8 mouse cellular contexts compared by ENCODE assay signal in the genomic region with DNA sequence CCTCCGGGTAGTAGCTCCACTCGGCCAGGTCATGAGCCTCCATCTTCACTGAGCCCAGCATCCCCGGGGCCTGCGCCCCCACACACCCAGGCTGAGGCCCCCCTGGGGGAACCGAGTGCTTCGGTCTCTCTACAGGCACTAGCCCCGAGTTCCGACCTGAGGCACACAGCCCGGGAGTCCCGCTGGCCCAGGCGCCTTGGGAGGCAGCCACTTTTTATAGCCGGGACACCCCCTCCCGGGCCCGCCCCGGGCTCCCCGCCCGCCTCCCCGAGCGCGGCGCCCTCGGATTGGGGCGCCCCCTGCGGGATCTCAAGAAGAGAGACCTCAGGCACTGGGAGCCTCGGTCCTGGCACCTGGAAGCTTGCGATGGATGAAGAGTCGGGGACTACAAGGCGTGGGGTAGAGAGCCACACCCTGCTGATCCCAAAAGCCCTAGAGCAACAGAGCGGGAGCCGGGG. TPM values are rescaled to one million over a fixed set of nuclear protein-coding genes. Genes with fewer than 3 reads are reported as not detected.
DNase-seq lines count a peak whose midpoint lies in the region; ATAC-seq and TF ChIP-seq lines count a peak whose summit lies in the region.

A gene (minus strand): TSS at position 182 of the 458 bp plus-strand sequence.

- H3K36me3 ChIP-seq in intestine, embryonic 15.5 days: no peaks in the 10 kb centered on the region
- H3K36me3 ChIP-seq in liver, embryonic 15.5 days (replicated peaks): peaks cover under 1% of the 10 kb centered on the region; the same call in 1 of the 2 replicates
- no peaks in the 10 kb centered on the region for H3K36me3 ChIP-seq in neural tube, embryonic 13.5 days

- DNase-seq in frontal cortex, postnatal 10 days (ENCODE audit: low spot score in 2 of 2): peak; percentile 50 to 55
- no peak for DNase-seq in frontal cortex, adult 2 months (ENCODE audit: extremely low spot score in 1 of 2, low spot score in 1 of 2)
- peak; percentile 46 to 48 for DNase-seq in cerebellum, adult 2 months
- DNase-seq in gastrocnemius, postnatal 25 days: peak; percentile 76
- DNase-seq in MN1 (ENCODE audit: low spot score): no peak

- peak within 1 kb of the TSS; percentile 59 for H3K4me3 ChIP-seq in cerebellum, adult 2 months (replicated peaks; ENCODE audit: insufficient read depth, low read depth, low read length)
- H3K4me3 ChIP-seq in intestine, embryonic 15.5 days (replicated peaks): peak within 1 kb of the TSS; percentile 92
- peak within 1 kb of the TSS; percentile 90 for H3K4me3 ChIP-seq in liver, embryonic 15.5 days (replicated peaks)
- peak within 1 kb of the TSS; percentile 90 for H3K4me3 ChIP-seq in neural tube, embryonic 13.5 days

- WGBS in cerebellum, adult 2 months: 3% methylated on average over 30 of the region's 30 CpGs
- 2% methylated on average over 28 of the region's 30 CpGs for WGBS in intestine, embryonic 15.5 days
- 5% methylated on average over 30 of the region's 30 CpGs for WGBS in liver, embryonic 15.5 days (ENCODE audit: insufficient replicate concordance)
- 4% methylated on average over 30 of the region's 30 CpGs for WGBS in neural tube, embryonic 13.5 days

- no peaks in the 10 kb centered on the region for H3K4me1 ChIP-seq in cerebellum, adult 2 months (ENCODE audit: control insufficient read depth, insufficient read depth, low read length)
- peaks cover 18% of the 10 kb centered on the region for H3K4me1 ChIP-seq in intestine, embryonic 15.5 days (replicated peaks)
- peaks cover 43% of the 10 kb centered on the region for H3K4me1 ChIP-seq in liver, embryonic 15.5 days (replicated peaks)
- H3K4me1 ChIP-seq in neural tube, embryonic 13.5 days (replicated peaks): peaks cover 19% of the 10 kb centered on the region

- H3K4me2 ChIP-seq in intestine, embryonic 15.5 days (replicated peaks): peak within 1 kb of the TSS; percentile 76
- peak within 1 kb of the TSS; percentile 92 for H3K4me2 ChIP-seq in liver, embryonic 15.5 days
- H3K4me2 ChIP-seq in neural tube, embryonic 13.5 days: peak within 1 kb of the TSS; percentile 92

- TF ChIP-seq POLR2A in cerebellum, adult 2 months (IDR thresholded peaks at IDR 0.05; ENCODE audit: borderline replicate concordance, insufficient read depth, low read length): no peak

- peaks cover 3% of the 10 kb centered on the region; the same call in 1 of the 2 replicates for H3K27me3 ChIP-seq in cerebellum, adult 2 months (ENCODE audit: control insufficient read depth, insufficient read depth, low read length)
- H3K27me3 ChIP-seq in intestine, embryonic 15.5 days (replicated peaks): peaks cover 28% of the 10 kb centered on the region
- peaks cover 47% of the 10 kb centered on the region for H3K27me3 ChIP-seq in liver, embryonic 15.5 days
- H3K27me3 ChIP-seq in neural tube, embryonic 13.5 days: peaks cover 42% of the 10 kb centered on the region

- TF ChIP-seq CTCF in cerebellum, adult 2 months (IDR thresholded peaks at IDR 0.05; ENCODE audit: borderline replicate concordance, insufficient read depth, low read depth, low read length): no peak

- peak; percentile 73 for ATAC-seq in intestine, embryonic 15.5 days
- peak; percentile 43 for ATAC-seq in liver, embryonic 15.5 days (ENCODE audit: insufficient read depth)
- ATAC-seq in neural tube, embryonic 13.5 days (ENCODE audit: low read depth): peak; percentile 45

- H3K27ac ChIP-seq in cerebellum, adult 2 months (ENCODE audit: insufficient read depth, low read length): no peak within 1 kb of the TSS
- H3K27ac ChIP-seq in intestine, embryonic 15.5 days: peak within 1 kb of the TSS; percentile 69; the same call in 1 of the 2 replicates
- peak within 1 kb of the TSS; percentile 64 for H3K27ac ChIP-seq in liver, embryonic 15.5 days (replicated peaks)
- peak within 1 kb of the TSS; percentile 70 for H3K27ac ChIP-seq in neural tube, embryonic 13.5 days (replicated peaks)

- H3K9me3 ChIP-seq in intestine, embryonic 15.5 days: no peaks in the 10 kb centered on the region
- no peaks in the 10 kb centered on the region for H3K9me3 ChIP-seq in liver, embryonic 15.5 days (replicated peaks)
- H3K9me3 ChIP-seq in neural tube, embryonic 13.5 days: no peaks in the 10 kb centered on the region

- H3K9ac ChIP-seq in intestine, embryonic 15.5 days: peak within 1 kb of the TSS; percentile 90
- H3K9ac ChIP-seq in liver, embryonic 15.5 days: peak within 1 kb of the TSS; percentile 94
- peak within 1 kb of the TSS; percentile 93 for H3K9ac ChIP-seq in neural tube, embryonic 13.5 days

RNA-seq across cellular contexts. Expression of the gene that starts here (rescaled TPM):
- polyA plus RNA-seq in frontal cortex, adult 2 months (2012; rRNA removed): not detected in 2 replicates
- polyA plus RNA-seq in cerebellum, adult 2 months (2012; rRNA removed): not detected in 2 replicates
- not detected for total RNA-seq in gastrocnemius, postnatal 25 days (2021)
- 26.6 and 28.3 TPM in 2 replicates for polyA plus RNA-seq in intestine, embryonic 15.5 days (2015; fragmentation: Nextera tagmentation; extraction: Ambion mirVana)
- 45.8 and 52.1 TPM in 2 replicates for polyA plus RNA-seq in liver, embryonic 15.5 days (2015; fragmentation: Nextera tagmentation; extraction: Ambion mirVana)
- polyA plus RNA-seq in neural tube, embryonic 13.5 days (2015; fragmentation: Nextera tagmentation; extraction: Ambion mirVana): 0.13 and 0.14 TPM in 2 replicates

Comparison
In these comparisons a context has a peak if more than half of its experiments do, and no peak if none do; other contexts are left out.
1. RNA of the gene that starts here (polyA plus RNA-seq): 45.8 to 52.1 TPM in liver, embryonic 15.5 days and 26.6 to 28.3 TPM in intestine, embryonic 15.5 days; 0.13 to 0.14 TPM in neural tube, embryonic 13.5 days, not detected in frontal cortex, adult 2 months and not detected in cerebellum, adult 2 months; every median in the first group is over 10 times any median in the second.
2. DNase-seq: peak in frontal cortex, postnatal 10 days (2 of 2); none in frontal cortex, adult 2 months (0 of 2) and MN1 (single experiment).
3. Peak in DNase-seq and H3K4me3 ChIP-seq in cerebellum, adult 2 months; RNA of the gene not detected or under 1 TPM.
4. Peak in DNase-seq in gastrocnemius, postnatal 25 days; RNA of the gene not detected or under 1 TPM.
5. Peak in ATAC-seq, H3K4me3 ChIP-seq, H3K27ac ChIP-seq, H3K9ac ChIP-seq and H3K4me2 ChIP-seq in neural tube, embryonic 13.5 days; RNA of the gene not detected or under 1 TPM.
6. Peak in every context shown above with its lines, with median percentiles within 50 percentile points of each other: H3K4me3 ChIP-seq, ATAC-seq, H3K4me2 ChIP-seq and H3K9ac ChIP-seq.